Mouse (Mus musculus): Measurements from ENCODE around the gene Clpx. TPM values are rescaled to one million over a fixed set of nuclear protein-coding genes. Genes with fewer than 3 reads are reported as not detected.

Gene Clpx
- polyA plus RNA-seq, 1 experiment = 25.8 TPM

DNA sequence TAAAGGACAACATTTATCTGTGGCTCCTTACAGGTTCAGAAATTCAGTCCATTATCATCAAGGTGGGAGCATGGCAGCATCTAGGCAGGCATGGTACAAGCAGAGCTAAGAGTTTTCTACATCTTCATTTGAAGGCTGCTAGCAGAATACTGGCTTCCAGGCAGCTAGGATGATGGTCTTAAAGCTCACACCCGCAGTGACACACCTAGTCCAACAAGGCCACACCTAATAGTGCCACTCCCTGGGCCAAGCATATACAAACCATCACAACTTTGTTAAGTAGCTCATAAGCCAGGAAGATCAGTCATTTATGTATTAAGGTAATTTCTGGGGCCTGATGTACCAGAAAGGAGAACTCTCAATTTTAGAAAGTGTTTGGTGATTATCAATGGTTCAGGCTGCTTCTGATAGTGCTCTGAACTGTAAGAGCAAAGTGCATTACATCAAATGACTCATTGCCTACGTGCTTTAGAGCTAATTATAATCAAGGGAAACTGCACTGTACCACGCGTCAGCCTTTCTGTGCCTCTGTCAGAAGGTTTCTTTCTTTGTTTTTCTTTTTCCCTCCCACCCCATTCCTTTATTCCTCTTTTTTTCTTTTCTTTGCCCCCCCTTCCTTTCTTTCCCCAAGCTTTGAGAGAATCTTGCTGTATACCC is 8.4 kb downstream of the Clpx start:
- Histone ChIP-seq H3K4me1 (ENCODE audit: control insufficient read depth, insufficient read depth, low read length) (peaks cover 28% of the 10 kb centered on the region), H3K27me3 (replicated peaks; ENCODE audit: control insufficient read depth, insufficient read depth, low read length) (no peaks in the 10 kb centered on the region), H3K36me3 (ENCODE audit: control insufficient read depth, insufficient read depth, low read length) (peaks cover 18% of the 10 kb centered on the region), H3K4me3 (ENCODE audit: insufficient read depth, low read depth, low read length) (no peak overlapping the region), H3K27ac (ENCODE audit: insufficient read depth, low read depth, low read length) (0 out of 2 replicates have a peak overlapping the region, but pooled peaks have one; percentile 38)
- no peak for TF ChIP-seq POLR2A (IDR thresholded peaks at IDR 0.05; ENCODE audit: low read depth, low read length)
- no peak for TF ChIP-seq CTCF (conservative IDR thresholded peaks at IDR 0.05; ENCODE audit: insufficient read depth, insufficient read length, low read depth, low read length)
- no peak for DNase-seq
- 74% methylated on average over 4 of the region's 4 CpGs for WGBS

GRCm38 (mm10) chr9:65303586-65303985 is 9.5 kb downstream of the Clpx start:
- WGBS = 52% methylated on average over 4 of the region's 4 CpGs
- Histone ChIP-seq H3K27ac (ENCODE audit: insufficient read depth, low read depth, low read length) (peak overlapping the region; percentile 92), H3K36me3 (ENCODE audit: control insufficient read depth, insufficient read depth, low read length) (peaks cover 21% of the 10 kb centered on the region), H3K27me3 (replicated peaks; ENCODE audit: control insufficient read depth, insufficient read depth, low read length) (no peaks in the 10 kb centered on the region), H3K4me1 (ENCODE audit: control insufficient read depth, insufficient read depth, low read length) (peaks cover 28% of the 10 kb centered on the region), H3K4me3 (ENCODE audit: insufficient read depth, low read depth, low read length) (no peak overlapping the region)
- TF ChIP-seq POLR2A (IDR thresholded peaks at IDR 0.05; ENCODE audit: low read depth, low read length) = no peak
- TF ChIP-seq CTCF (conservative IDR thresholded peaks at IDR 0.05; ENCODE audit: insufficient read depth, insufficient read length, low read depth, low read length) = no peak
- DNase-seq = peak; percentile 51

GRCm38 (mm10) chr9:65304300-65304699 is 10.2 kb downstream of the Clpx start:
- H3K4me3 ChIP-seq (ENCODE audit: insufficient read depth, low read depth, low read length) = no peak overlapping the region
- no peaks in the 10 kb centered on the region for H3K27me3 ChIP-seq (replicated peaks; ENCODE audit: control insufficient read depth, insufficient read depth, low read length)
- WGBS = 33% methylated on average over 4 of the region's 4 CpGs
- H3K36me3 ChIP-seq (ENCODE audit: control insufficient read depth, insufficient read depth, low read length) = peaks cover 23% of the 10 kb centered on the region
- peak; percentile 92 for DNase-seq
- no peak overlapping the region for H3K27ac ChIP-seq (ENCODE audit: insufficient read depth, low read depth, low read length)
- TF ChIP-seq CTCF (conservative IDR thresholded peaks at IDR 0.05; ENCODE audit: insufficient read depth, insufficient read length, low read depth, low read length) = no peak
- TF ChIP-seq POLR2A (IDR thresholded peaks at IDR 0.05; ENCODE audit: low read depth, low read length) = no peak
- H3K4me1 ChIP-seq (ENCODE audit: control insufficient read depth, insufficient read depth, low read length) = peaks cover 25% of the 10 kb centered on the region

- peaks cover 21% of the 10 kb centered on the region for H3K36me3 ChIP-seq (ENCODE audit: control insufficient read depth, insufficient read depth, low read length)
- peak; percentile 90 for DNase-seq
- H3K27ac ChIP-seq (ENCODE audit: insufficient read depth, low read depth, low read length) = no peak overlapping the region
- H3K4me3 ChIP-seq (ENCODE audit: insufficient read depth, low read depth, low read length) = no peak overlapping the region
- H3K27me3 ChIP-seq (replicated peaks; ENCODE audit: control insufficient read depth, insufficient read depth, low read length) = no peaks in the 10 kb centered on the region
- WGBS = 32% methylated on average over 2 of the region's 2 CpGs
- H3K4me1 ChIP-seq (ENCODE audit: control insufficient read depth, insufficient read depth, low read length) = peaks cover 25% of the 10 kb centered on the region
- no peak for TF ChIP-seq CTCF (conservative IDR thresholded peaks at IDR 0.05; ENCODE audit: insufficient read depth, insufficient read length, low read depth, low read length)
- TF ChIP-seq POLR2A (IDR thresholded peaks at IDR 0.05; ENCODE audit: low read depth, low read length) = no peak
These were observed 12.6 kb downstream of the Clpx start for GRCm38 (mm10) chr9:65306672-65307071.

DNA sequence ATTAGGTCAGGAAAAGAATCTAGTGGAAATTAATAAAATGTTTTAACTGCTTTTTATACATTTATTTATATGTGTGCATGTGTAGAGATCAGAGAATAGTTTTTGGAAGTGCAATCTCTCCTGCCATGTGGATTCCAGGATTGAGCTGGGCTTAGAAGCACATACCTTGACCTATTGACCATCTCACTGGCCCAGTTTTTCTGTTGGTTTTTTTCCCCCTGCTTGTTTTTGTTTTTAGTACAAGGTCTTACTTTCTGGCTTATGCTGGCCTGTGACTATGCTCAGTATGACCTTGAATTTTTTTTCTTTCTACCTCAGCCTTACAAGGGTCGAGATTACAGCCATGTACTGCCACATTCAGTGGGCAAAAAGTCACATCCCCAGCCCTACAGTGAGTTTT is 14.0 kb downstream of the Clpx start:
- no peak for DNase-seq
- H3K4me1 ChIP-seq (ENCODE audit: control insufficient read depth, insufficient read depth, low read length) = peaks cover 25% of the 10 kb centered on the region
- H3K4me3 ChIP-seq (ENCODE audit: insufficient read depth, low read depth, low read length) = no peak overlapping the region
- 34% methylated on average over 1 of the region's 1 CpGs for WGBS
- peaks cover 20% of the 10 kb centered on the region for H3K36me3 ChIP-seq (ENCODE audit: control insufficient read depth, insufficient read depth, low read length)
- H3K27ac ChIP-seq (ENCODE audit: insufficient read depth, low read depth, low read length) = no peak overlapping the region
- H3K27me3 ChIP-seq (replicated peaks; ENCODE audit: control insufficient read depth, insufficient read depth, low read length) = no peaks in the 10 kb centered on the region
- no peak for TF ChIP-seq CTCF (conservative IDR thresholded peaks at IDR 0.05; ENCODE audit: insufficient read depth, insufficient read length, low read depth, low read length)
- no peak for TF ChIP-seq POLR2A (IDR thresholded peaks at IDR 0.05; ENCODE audit: low read depth, low read length)

DNA sequence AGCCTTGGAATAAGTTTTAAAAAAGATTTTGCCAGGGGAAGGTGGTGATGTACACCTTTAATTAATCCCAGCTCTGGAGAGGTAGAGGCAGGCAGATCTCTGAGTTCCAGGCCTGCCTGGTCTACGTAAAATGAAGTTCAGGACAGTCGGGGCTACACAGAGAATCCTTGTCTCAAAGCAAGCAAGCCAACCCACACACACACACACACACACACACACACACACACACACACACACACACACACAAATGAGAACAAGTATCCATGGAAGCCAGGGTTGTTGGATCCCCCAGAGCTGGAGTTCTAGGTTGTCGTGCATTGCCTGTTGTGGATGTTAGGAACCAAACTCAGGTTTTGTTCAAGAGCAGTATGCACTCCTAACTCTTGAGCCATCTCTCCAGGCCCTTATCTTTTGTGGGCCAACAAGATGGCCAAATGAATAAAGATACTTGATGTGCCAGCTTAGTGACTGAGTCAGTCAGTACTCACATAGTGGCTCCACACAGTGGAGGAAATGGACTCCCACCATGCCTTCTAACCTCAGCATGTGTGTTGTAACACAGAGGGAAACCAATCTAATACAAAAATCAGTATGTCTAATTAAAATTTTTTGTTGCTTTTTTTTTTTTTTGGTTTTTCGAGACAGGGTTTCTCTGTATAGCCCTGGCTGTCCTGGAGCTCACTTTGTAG is 18.8 kb downstream of the Clpx start:
- WGBS = 95% methylated on average over 4 of the region's 4 CpGs
- Histone ChIP-seq H3K36me3 (ENCODE audit: control insufficient read depth, insufficient read depth, low read length) (peaks cover 22% of the 10 kb centered on the region), H3K4me3 (ENCODE audit: insufficient read depth, low read depth, low read length) (no peak overlapping the region), H3K27ac (ENCODE audit: insufficient read depth, low read depth, low read length) (no peak overlapping the region), H3K27me3 (replicated peaks; ENCODE audit: control insufficient read depth, insufficient read depth, low read length) (no peaks in the 10 kb centered on the region), H3K4me1 (ENCODE audit: control insufficient read depth, insufficient read depth, low read length) (peaks cover 3% of the 10 kb centered on the region; the same call in 1 of the 2 replicates)
- no peak for DNase-seq
- TF ChIP-seq POLR2A (IDR thresholded peaks at IDR 0.05; ENCODE audit: low read depth, low read length) (no peak), CTCF (conservative IDR thresholded peaks at IDR 0.05; ENCODE audit: insufficient read depth, insufficient read length, low read depth, low read length) (no peak)

- no peak overlapping the region for H3K27ac ChIP-seq (ENCODE audit: insufficient read depth, low read depth, low read length)
- H3K27me3 ChIP-seq (replicated peaks; ENCODE audit: control insufficient read depth, insufficient read depth, low read length) = no peaks in the 10 kb centered on the region
- TF ChIP-seq POLR2A (IDR thresholded peaks at IDR 0.05; ENCODE audit: low read depth, low read length) (no peak), CTCF (conservative IDR thresholded peaks at IDR 0.05; ENCODE audit: insufficient read depth, insufficient read length, low read depth, low read length) (no peak)
- WGBS = 91% methylated on average over 1 of the region's 1 CpGs
- DNase-seq = no peak
- H3K4me1 ChIP-seq (ENCODE audit: control insufficient read depth, insufficient read depth, low read length) = no peaks in the 10 kb centered on the region; the same call in 1 of the 2 replicates
- peaks cover 21% of the 10 kb centered on the region for H3K36me3 ChIP-seq (ENCODE audit: control insufficient read depth, insufficient read depth, low read length)
- H3K4me3 ChIP-seq (ENCODE audit: insufficient read depth, low read depth, low read length) = no peak overlapping the region
These were observed 19.8 kb downstream of the Clpx start for GRCm38 (mm10) chr9:65313846-65314245.

Data from kidney, adult 2 months (tissue).